Mouse (Mus musculus): ENCODE results near the gene Krtap5-1.
"Not testable (repeated sequence)": the region's sequence is repeated elsewhere in the genome, so short reads cannot be mapped to it uniquely, and the experiment has no call there.

The Krtap5-1 gene

GRCm38 (mm10) chr7:142296108-142296507 is 810 bp downstream of the Krtap5-1 start:
- DNase-seq (ENCODE audit: low spot score in 2 of 2), result not testable (repeated sequence)

GRCm38 (mm10) chr7:142295418-142295817 is 1.5 kb downstream of the Krtap5-1 start:
- DNase-seq (ENCODE audit: low spot score in 2 of 2), result no peak

- peak in 1 of 2 experiments; percentile 26 for DNase-seq (ENCODE audit: low spot score in 2 of 2)
Measured at GRCm38 (mm10) chr7:142293851-142294250, 3.1 kb downstream of the Krtap5-1 start.

- DNase-seq (ENCODE audit: low spot score in 2 of 2), result not testable (repeated sequence)
Measured at GRCm38 (mm10) chr7:142285910-142286612, 10.9 kb downstream of the Krtap5-1 start.

- no peak for DNase-seq (ENCODE audit: low spot score in 2 of 2)
Measured at GRCm38 (mm10) chr7:142285130-142285835, 11.6 kb downstream of the Krtap5-1 start.

- peak; percentile 66 to 89 for DNase-seq (ENCODE audit: low spot score in 2 of 2)
Measured at GRCm38 (mm10) chr7:142284615-142285080, 12.3 kb downstream of the Krtap5-1 start.

- peak; percentile 47 to 53 for DNase-seq (ENCODE audit: low spot score in 2 of 2)
Measured at GRCm38 (mm10) chr7:142284023-142284591, 12.8 kb downstream of the Krtap5-1 start.

GRCm38 (mm10) chr7:142282847-142283246 is 14.1 kb downstream of the Krtap5-1 start:
- not testable (repeated sequence) for DNase-seq (ENCODE audit: low spot score in 2 of 2)

GRCm38 (mm10) chr7:142279291-142279690 is 17.6 kb downstream of the Krtap5-1 start:
- DNase-seq (ENCODE audit: low spot score in 2 of 2), result not testable (repeated sequence)

- DNase-seq (ENCODE audit: low spot score in 2 of 2), result peak in 1 of 2 experiments; percentile 63
Measured at GRCm38 (mm10) chr7:142278183-142278582, 18.7 kb downstream of the Krtap5-1 start.

- not testable (repeated sequence) for DNase-seq (ENCODE audit: low spot score in 2 of 2)
Measured at GRCm38 (mm10) chr7:142274263-142274662, 22.7 kb downstream of the Krtap5-1 start, which contains the start of gene Gm4559. Gene Gm4559 (minus strand): TSS chr7:142274363.

GRCm38 (mm10) chr7:142258254-142258653 is 38.7 kb downstream of the Krtap5-1 start, which contains the start of gene Gm2431:
Gene Gm2431 (minus strand): TSS chr7:142258354.
- not testable (repeated sequence) for DNase-seq (ENCODE audit: low spot score in 2 of 2)

GRCm38 (mm10) chr7:142255517-142255916 is 41.4 kb downstream of the Krtap5-1 start:
- no peak for DNase-seq (ENCODE audit: low spot score in 2 of 2)

GRCm38 (mm10) chr7:142249824-142250223 is 47.1 kb downstream of the Krtap5-1 start:
- DNase-seq (ENCODE audit: low spot score in 2 of 2), result no peak
